Mouse (Mus musculus) heart, adult 2 months (tissue): Measurements from ENCODE around the gene Acvr1.

ENCODE experiments used
- CTCF ChIP-seq: fragments of 200-600 bp; IDR thresholded peaks from 2 replicates; pipeline ENCODE4 v1.8.1; 2022; ENCODE audit warnings: antibody characterized with exemption, mild to moderate bottlenecking, moderate library complexity
- EP300 ChIP-seq: fragments of 200-500 bp; IDR thresholded peaks from 2 replicates; pipeline ENCODE4 v1.6.1; 2011; ENCODE audit warnings: low read depth, low read length, control low read depth; ENCODE audit not compliant: insufficient read depth
- POLR2A ChIP-seq: fragments of 200-500 bp; IDR thresholded peaks from 2 replicates; pipeline ENCODE4 v1.6.1; 2011; ENCODE audit warnings: mild to moderate bottlenecking, low read depth, low read length, control low read depth; ENCODE audit not compliant: insufficient read depth

GRCm38 (mm10) chr2:58380020-58380419 lies 186.9 kb downstream of the Acvr1 start:
- TF ChIP-seq EP300 (no peak), CTCF (no peak), POLR2A (no peak)
